Mouse (Mus musculus): ENCODE measurements around the gene Serpine1.
A peak's percentile ranks its signal among the peaks of the same experiment; 100 is the strongest.
"Not testable (repeated sequence)": the region's sequence is repeated elsewhere in the genome, so short reads cannot be mapped to it uniquely, and the experiment has no call there.

Serpine1 gene

GRCm38 (mm10) chr5:137072079-137072960 is at the start of gene Serpine1:
Gene Serpine1 (minus strand): TSS chr5:137072268.
- DNase-seq (ENCODE audit: low spot score in 2 of 2) = peak; percentile 95 to 96

GRCm38 (mm10) chr5:137121280-137121679 is 49.2 kb upstream of the Serpine1 start:
- no peak for DNase-seq (ENCODE audit: low spot score in 2 of 2)

- no peak for DNase-seq (ENCODE audit: low spot score in 2 of 2)
Observed at GRCm38 (mm10) chr5:137118878-137119277, 46.8 kb upstream of the Serpine1 start.

- DNase-seq (ENCODE audit: low spot score in 2 of 2) = not testable (repeated sequence)
Observed at GRCm38 (mm10) chr5:137117994-137118393, 45.9 kb upstream of the Serpine1 start.

GRCm38 (mm10) chr5:137116987-137117386 is 44.9 kb upstream of the Serpine1 start:
- no peak for DNase-seq (ENCODE audit: low spot score in 2 of 2)

GRCm38 (mm10) chr5:137115866-137116847 is 44.1 kb upstream of the Serpine1 start, which contains the start of gene Trim56:
Gene Trim56 (minus strand): TSS chr5:137116209.
- DNase-seq (ENCODE audit: low spot score in 2 of 2) = peak; percentile 88 to 90

- DNase-seq (ENCODE audit: low spot score in 2 of 2) = no peak
Observed at GRCm38 (mm10) chr5:137114891-137115561, 43.0 kb upstream of the Serpine1 start.

GRCm38 (mm10) chr5:137111542-137112408 is 39.7 kb upstream of the Serpine1 start:
- DNase-seq (ENCODE audit: low spot score in 2 of 2) = no peak

GRCm38 (mm10) chr5:137110863-137111262 is 38.8 kb upstream of the Serpine1 start:
- DNase-seq (ENCODE audit: low spot score in 2 of 2) = no peak

GRCm38 (mm10) chr5:137109941-137110593 is 38.0 kb upstream of the Serpine1 start:
- DNase-seq (ENCODE audit: low spot score in 2 of 2) = no peak

GRCm38 (mm10) chr5:137108111-137108510 is 36.0 kb upstream of the Serpine1 start:
- no peak for DNase-seq (ENCODE audit: low spot score in 2 of 2)

- DNase-seq (ENCODE audit: low spot score in 2 of 2) = no peak
Observed at GRCm38 (mm10) chr5:137107670-137108069, 35.6 kb upstream of the Serpine1 start.

GRCm38 (mm10) chr5:137107024-137107423 is 35.0 kb upstream of the Serpine1 start:
- peak; percentile 45 to 83 for DNase-seq (ENCODE audit: low spot score in 2 of 2)

GRCm38 (mm10) chr5:137106434-137106833 is 34.4 kb upstream of the Serpine1 start:
- DNase-seq (ENCODE audit: low spot score in 2 of 2) = peak; percentile 48 to 62

GRCm38 (mm10) chr5:137103969-137104368 is 31.9 kb upstream of the Serpine1 start:
- no peak for DNase-seq (ENCODE audit: low spot score in 2 of 2)

- DNase-seq (ENCODE audit: low spot score in 2 of 2) = peak; percentile 84 to 87
Observed at GRCm38 (mm10) chr5:137102575-137103522, 30.8 kb upstream of the Serpine1 start.

GRCm38 (mm10) chr5:137102078-137102477 is 30.0 kb upstream of the Serpine1 start:
- no peak for DNase-seq (ENCODE audit: low spot score in 2 of 2)

GRCm38 (mm10) chr5:137100660-137101059 is 28.6 kb upstream of the Serpine1 start:
- DNase-seq (ENCODE audit: low spot score in 2 of 2) = no peak

GRCm38 (mm10) chr5:137098418-137098817 is 26.4 kb upstream of the Serpine1 start:
- DNase-seq (ENCODE audit: low spot score in 2 of 2) = no peak

Data from heart, adult 9 months (tissue).